Mouse (Mus musculus): Measurements from ENCODE around the gene 4921539E11Rik.

4921539E11Rik gene

GRCm38 (mm10) chr4:103290763-103291162 lies at the start of gene 4921539E11Rik:
4921539E11Rik (minus strand) TSS chr4:103290863.
- DNase-seq, result no peak

- DNase-seq, result no peak
These were observed 44.5 kb upstream of the 4921539E11Rik start for GRCm38 (mm10) chr4:103335134-103335533.

GRCm38 (mm10) chr4:103329348-103329747 lies 38.7 kb upstream of the 4921539E11Rik start:
- DNase-seq, result no peak

- DNase-seq, result no peak
These were observed 36.3 kb upstream of the 4921539E11Rik start for GRCm38 (mm10) chr4:103326994-103327393.

DNA sequence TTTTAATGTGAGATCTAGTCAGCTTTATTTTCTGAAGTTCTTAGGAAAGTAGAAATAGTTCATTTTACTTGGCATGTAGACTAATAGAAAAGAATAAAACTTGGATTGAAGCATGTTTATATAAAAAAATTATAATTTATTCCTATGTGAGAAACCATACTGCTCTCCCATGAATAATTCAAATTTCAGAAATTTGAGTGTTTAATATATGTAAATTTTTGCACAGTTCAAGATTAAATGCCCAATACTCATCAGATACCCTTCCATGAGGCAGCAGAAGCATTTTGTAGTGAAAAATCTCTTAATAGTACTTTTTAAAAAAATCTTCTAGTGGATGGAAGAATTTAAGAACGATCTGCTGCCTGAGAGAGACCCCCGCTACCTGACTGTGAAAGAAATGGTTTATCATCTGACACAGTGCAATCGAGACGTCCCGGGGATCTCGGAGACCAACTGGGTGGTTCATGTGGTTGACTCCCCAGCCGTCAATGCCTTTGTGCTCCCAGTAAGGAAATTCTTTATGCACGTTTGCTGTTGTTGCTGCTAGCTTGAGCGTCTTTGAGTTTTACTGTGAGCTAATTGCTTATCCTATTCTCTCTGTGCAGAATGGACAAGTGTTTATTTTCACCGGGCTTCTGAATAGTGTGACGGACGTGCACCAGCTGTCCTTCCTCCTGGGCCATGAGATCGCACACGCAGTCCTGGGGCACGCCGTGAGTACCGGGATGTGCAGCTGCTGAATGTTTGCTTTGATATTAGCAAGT lies 34.2 kb upstream of the 4921539E11Rik start:
- no peak for DNase-seq

GRCm38 (mm10) chr4:103321461-103321860 lies 30.8 kb upstream of the 4921539E11Rik start:
- no peak for DNase-seq

- DNase-seq, result no peak
These were observed 25.2 kb upstream of the 4921539E11Rik start for GRCm38 (mm10) chr4:103315861-103316260.

GRCm38 (mm10) chr4:103314526-103314910 lies 23.9 kb upstream of the 4921539E11Rik start:
- no peak for DNase-seq

- peak; percentile 98 for DNase-seq
These were observed 23.2 kb upstream of the 4921539E11Rik start, which contains the start of gene Oma1 for GRCm38 (mm10) chr4:103313587-103314525. Oma1 (plus strand) TSS chr4:103313812.

- peak; percentile 81 for DNase-seq
These were observed 13.2 kb upstream of the 4921539E11Rik start for GRCm38 (mm10) chr4:103303851-103304250.

GRCm38 (mm10) chr4:103299342-103299741 lies 8.7 kb upstream of the 4921539E11Rik start:
- DNase-seq, result no peak

- no peak for DNase-seq
These were observed 2.3 kb downstream of the 4921539E11Rik start for GRCm38 (mm10) chr4:103288342-103288741.

- DNase-seq, result no peak
These were observed 17.6 kb downstream of the 4921539E11Rik start for GRCm38 (mm10) chr4:103273021-103273420.

GRCm38 (mm10) chr4:103269336-103269735 lies 21.3 kb downstream of the 4921539E11Rik start:
- DNase-seq, result no peak

GRCm38 (mm10) chr4:103265166-103265565 lies 25.5 kb downstream of the 4921539E11Rik start:
- no peak for DNase-seq

- no peak for DNase-seq
These were observed 26.8 kb downstream of the 4921539E11Rik start for GRCm38 (mm10) chr4:103263812-103264396.

DNA sequence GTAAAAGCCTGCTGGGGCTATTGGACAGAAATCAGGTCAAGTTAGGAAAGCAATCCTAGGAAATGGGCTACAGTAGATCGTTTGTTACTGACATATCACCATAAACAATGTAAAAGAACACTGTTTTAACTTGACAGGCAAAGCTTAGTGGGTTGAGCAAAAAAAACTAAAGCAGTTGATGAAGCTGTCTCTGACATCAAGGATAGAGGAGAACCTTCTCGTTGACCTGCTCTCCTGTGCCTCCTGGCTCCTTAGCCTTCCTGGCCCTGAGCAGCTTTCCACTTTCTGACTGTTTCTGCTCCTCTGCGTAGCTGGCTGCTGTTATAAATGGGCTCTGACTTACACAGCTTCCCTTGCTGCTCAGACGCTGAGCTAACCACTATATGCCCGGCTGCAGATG lies 27.3 kb downstream of the 4921539E11Rik start:
- DNase-seq, result no peak

GRCm38 (mm10) chr4:103258817-103259216 lies 31.8 kb downstream of the 4921539E11Rik start:
- DNase-seq, result no peak

- DNase-seq, result no peak
These were observed 36.8 kb downstream of the 4921539E11Rik start for GRCm38 (mm10) chr4:103253846-103254245.

DNA sequence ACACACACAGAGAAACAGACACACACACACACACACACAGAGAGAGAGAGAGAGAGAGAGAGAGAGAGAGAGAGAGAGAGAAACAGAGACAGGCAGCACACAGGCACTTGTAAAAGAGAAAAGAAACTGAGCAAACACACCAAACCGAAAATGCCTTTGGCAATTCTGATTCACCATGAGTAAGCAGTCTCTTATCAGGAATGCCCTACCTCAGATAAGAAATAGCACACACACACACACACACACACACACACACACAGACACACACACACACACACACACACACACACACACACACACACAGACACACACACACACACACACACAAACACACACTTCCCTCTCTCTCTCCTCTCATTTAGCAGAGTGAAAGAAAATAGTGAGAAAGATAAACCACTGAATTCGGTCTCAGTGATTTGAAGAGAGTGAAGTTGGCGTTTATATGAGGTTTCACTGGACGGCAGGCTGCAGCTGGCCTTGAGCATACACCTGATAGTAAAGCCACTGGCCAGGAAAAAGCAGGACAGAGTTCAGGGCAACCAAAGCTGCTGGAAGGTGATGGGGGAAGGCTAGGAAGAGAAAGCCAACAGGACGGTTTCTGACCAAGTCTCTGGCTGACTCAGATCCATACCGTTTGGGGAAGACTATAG lies 41.1 kb downstream of the 4921539E11Rik start:
- no peak for DNase-seq

GRCm38 (mm10) chr4:103247813-103248212 lies 42.9 kb downstream of the 4921539E11Rik start:
- DNase-seq, result no peak

DNA sequence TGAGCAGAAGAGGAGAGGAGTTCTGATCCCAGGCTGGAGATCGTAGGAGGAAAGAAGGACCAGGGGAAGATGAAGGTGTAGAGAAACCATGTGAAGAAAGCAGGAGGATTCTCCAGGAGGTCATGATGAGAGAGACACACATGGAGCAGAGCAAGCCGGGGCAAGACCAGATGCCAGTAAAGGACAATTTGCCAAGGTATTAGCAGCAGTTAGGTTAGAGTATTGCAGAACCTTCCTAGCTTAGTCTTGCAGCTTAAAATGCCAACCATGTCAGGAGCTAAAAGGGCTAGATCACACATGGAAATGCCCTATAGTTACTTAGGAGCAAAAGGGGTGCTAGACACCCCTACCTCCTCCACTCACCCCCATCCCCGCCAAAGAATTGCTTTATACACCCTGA lies 43.4 kb downstream of the 4921539E11Rik start:
- DNase-seq, result no peak

DNA sequence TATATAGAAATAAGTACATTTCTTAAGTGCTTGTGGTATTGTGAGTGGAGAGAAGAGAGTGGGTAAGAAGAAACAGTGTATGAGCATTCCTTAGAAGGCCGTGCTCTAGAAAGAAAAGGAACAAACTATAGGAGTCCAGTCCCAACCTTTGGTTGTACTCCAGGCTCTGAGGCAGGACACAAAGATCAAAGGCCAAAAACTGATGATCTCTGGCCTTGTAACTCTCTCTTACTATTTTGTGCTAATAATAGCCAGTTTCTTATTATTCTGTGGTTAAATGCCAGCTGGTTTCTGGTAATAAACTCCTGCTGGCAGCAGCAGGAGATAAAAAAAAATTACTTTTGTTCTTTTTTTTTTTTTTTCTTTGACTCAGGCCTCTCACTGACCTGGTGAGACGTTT lies 58.5 kb downstream of the 4921539E11Rik start:
- DNase-seq, result no peak

Data from cerebellum, adult 9-10 months (tissue).